Mouse (Mus musculus) liver, embryonic 14.5 days (tissue): ENCODE measurements around the gene Gm10553.
"Not testable (repeated sequence)": the region's sequence is repeated elsewhere in the genome, so short reads cannot be mapped to it uniquely, and the experiment has no call there.

Experiments used
- CTCF ChIP-seq: IDR thresholded peaks from 2 replicates; pipeline ENCODE4 v1.5.1; 2016; ENCODE audit warnings: antibody characterized with exemption, low read depth, control low read depth
- EP300 ChIP-seq: IDR thresholded peaks from 2 replicates; pipeline ENCODE4 v1.6.1; 2016; ENCODE audit warnings: antibody characterized with exemption, low read depth

- not testable (repeated sequence) for TF ChIP-seq EP300, CTCF
Measured at GRCm38 (mm10) chr1:85117537-85117936, 17.6 kb downstream of the Gm10553 start.
